Mouse (Mus musculus) neutrophil, adult 5-6 weeks (primary cell): ENCODE results near the gene Olfr890. TPM values are rescaled to one million over a fixed set of nuclear protein-coding genes. Genes with fewer than 3 reads are reported as not detected.
"Not testable (repeated sequence)": the region's sequence is repeated elsewhere in the genome, so short reads cannot be mapped to it uniquely, and the experiment has no call there.

Experiments
- ATAC-seq: fragments of 151-379, 151-347 bp; 2 replicates; pipeline ENCODE4 v1.8.0; 2017; ENCODE audit warnings: mild to moderate bottlenecking, moderate TSS enrichment; ENCODE audit not compliant: insufficient number of reproducible peaks, poor library complexity, low FRiP score, severe bottlenecking; ENCODE audit errors: extremely low read depth
- total RNA-seq: library from RNA; stranded (forward); fragments of 200-1000 nt; gene quantifications from 2 replicates; pipeline ENCODE4 v1.2.3, GENCODE M21; 2017

Gene Olfr890
- 0.12 TPM in 1 of 2 replicates, not detected in the other for total RNA-seq

DNA sequence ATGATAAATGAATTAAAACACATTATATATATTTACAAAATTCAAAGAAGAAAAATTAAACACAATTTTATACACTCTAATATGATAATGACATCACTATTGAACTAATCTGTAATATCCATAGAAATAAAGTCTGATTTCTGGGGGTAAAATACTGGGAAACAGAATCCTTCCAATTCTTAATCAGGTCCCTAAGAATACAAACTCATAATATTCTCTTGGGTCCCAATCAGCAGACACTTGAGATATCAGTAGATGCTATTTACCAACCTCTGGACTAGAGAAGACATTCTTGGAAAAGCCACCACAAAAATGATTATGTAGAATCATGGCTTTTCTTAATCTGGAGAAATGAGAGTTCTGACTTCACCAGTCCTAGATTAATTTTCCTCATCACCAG is at the start of gene Olfr890:
Gene Olfr890, plus strand, starts transcription at position 301 of the 400 bp plus-strand sequence.
- ATAC-seq = no peak

DNA sequence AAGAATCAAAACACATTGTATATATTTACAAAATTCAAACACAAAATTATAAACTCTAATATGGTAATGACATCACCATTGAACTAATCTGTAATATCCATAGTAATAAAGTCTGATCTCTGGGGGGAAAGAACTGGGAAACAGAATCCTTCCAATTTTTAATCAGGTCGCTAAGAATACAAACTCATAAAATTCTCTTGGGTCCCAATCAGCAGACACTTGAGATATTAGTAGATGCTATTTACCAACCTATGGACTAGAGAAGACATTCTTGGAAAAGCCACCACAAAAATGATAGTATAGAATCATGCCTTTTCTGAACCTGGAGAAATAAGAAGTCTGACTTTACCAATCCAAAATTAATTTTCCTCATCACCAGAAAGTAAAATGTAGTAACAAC is 34.5 kb upstream of the Olfr890 start, which contains the start of gene Olfr888:
Gene Olfr888, plus strand, starts transcription at position 301 of the 400 bp plus-strand sequence.
- no peak for ATAC-seq

DNA sequence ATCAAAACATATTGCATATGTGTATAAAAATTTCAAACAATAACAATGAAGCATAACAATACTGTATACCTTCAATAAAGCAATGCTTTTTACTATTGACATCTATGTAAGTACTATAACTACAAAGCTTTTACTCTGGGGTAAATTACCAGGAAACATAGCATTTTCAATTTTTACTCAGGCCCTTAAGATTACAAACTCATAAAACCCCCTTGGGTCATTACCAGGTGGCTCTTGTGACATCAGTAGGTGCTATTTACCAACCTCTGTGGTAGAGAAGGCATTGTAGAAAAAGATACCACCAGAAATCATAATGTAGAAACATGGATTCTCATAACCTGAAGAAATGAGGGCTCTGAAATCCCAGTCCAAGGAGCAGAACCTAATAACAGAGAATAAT is 27.4 kb upstream of the Olfr890 start, which contains the start of gene Olfr889:
Gene Olfr889, plus strand, starts transcription at position 301 of the 400 bp plus-strand sequence.
- ATAC-seq = no peak

DNA sequence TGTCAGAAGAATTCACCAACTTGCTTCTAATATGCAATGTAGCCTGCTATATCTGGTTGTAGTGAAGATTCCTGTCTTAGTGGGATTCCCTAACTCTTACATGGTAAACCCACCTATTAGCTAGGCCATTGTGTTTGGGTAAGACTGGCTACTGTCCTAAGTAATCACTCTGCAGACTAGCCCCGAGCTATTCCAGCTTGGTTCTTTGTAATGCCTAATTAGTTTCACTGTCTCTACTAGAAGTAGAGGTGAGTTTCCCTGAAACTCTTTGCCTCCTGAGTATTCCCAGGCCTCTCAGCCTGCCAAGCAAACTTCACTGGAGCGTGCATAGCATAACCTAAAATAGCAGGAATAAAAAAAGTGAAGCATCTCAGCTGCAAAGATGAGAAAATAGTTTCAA is 26.0 kb downstream of the Olfr890 start:
- not testable (repeated sequence) for ATAC-seq

DNA sequence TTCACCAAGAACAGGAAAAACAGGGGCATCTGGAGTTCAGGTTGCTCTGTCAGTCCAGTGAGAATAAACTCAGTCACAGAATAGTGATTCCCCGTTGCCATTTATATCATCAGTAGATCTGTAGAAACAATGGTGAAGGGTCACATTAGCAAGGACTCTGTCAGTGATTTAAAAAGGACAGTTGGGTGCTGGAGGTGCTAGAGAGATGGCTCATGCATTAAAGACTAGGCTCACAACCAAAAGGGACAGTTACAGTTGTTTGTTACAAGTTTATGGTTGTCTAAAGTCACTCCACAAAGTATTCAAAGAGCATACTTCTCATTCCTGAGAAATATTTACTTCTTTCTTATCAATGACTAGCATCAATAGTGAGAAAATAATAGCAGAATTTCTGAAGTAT is 38.4 kb downstream of the Olfr890 start, which contains the start of gene Olfr891:
Gene Olfr891, minus strand, starts transcription at position 101 of the 400 bp plus-strand sequence.
- ATAC-seq = no peak

Other genes starting within 250 kb of the Olfr890 start
- gene Olfr145, start 245.8 kb upstream of the Olfr890 start, total RNA-seq = 0.12 TPM in 1 of 2 replicates, not detected in the other
- 0.47 TPM in 1 of 2 replicates, not detected in the other for gene Olfr878, start 224.7 kb upstream of the Olfr890 start, total RNA-seq
- not detected in 2 replicates for gene Olfr881, start 150.7 kb upstream of the Olfr890 start, total RNA-seq
- not detected in 2 replicates for gene Olfr883, start 116.7 kb upstream of the Olfr890 start, total RNA-seq
- gene Olfr884, start 96.0 kb upstream of the Olfr890 start, total RNA-seq = not detected in 2 replicates
- gene Olfr885, start 81.2 kb upstream of the Olfr890 start, total RNA-seq = not detected in 2 replicates
- gene Olfr887, start 58.4 kb upstream of the Olfr890 start, total RNA-seq = not detected in 2 replicates
- gene Olfr888, start 34.4 kb upstream of the Olfr890 start, total RNA-seq = not detected in 2 replicates
- gene Olfr889, start 27.3 kb upstream of the Olfr890 start, total RNA-seq = not detected in 2 replicates
- gene Olfr891, start 38.3 kb downstream of the Olfr890 start, total RNA-seq = not detected in 2 replicates
- gene Olfr893, start 65.8 kb downstream of the Olfr890 start, total RNA-seq = 0.12 TPM in 1 of 2 replicates, not detected in the other
- not detected in 2 replicates for gene Olfr894, start 75.5 kb downstream of the Olfr890 start, total RNA-seq
- not detected in 2 replicates for gene Olfr143, start 110.3 kb downstream of the Olfr890 start, total RNA-seq
- gene Olfr895, start 125.3 kb downstream of the Olfr890 start, total RNA-seq = not detected in 2 replicates
- not detected in 2 replicates for gene Olfr896-ps1, start 148.6 kb downstream of the Olfr890 start, total RNA-seq
- not detected in 2 replicates for gene Olfr25, start 186.5 kb downstream of the Olfr890 start, total RNA-seq
- not detected in 2 replicates for gene Olfr898, start 205.9 kb downstream of the Olfr890 start, total RNA-seq
- gene Olfr250, start 224.4 kb downstream of the Olfr890 start, total RNA-seq = not detected in 2 replicates
- not detected in 2 replicates for gene Olfr251, start 234.6 kb downstream of the Olfr890 start, total RNA-seq